Mouse (Mus musculus) CH12F3 (cell line): ENCODE measurements around the gene Cacna2d3.

Source experiments
- in situ Hi-C: fragments of 300-500 bp; cut with MboI; formaldehyde crosslinking; loops from 2 replicates; pipeline ENCODE4 v1.14.3; 2020; ENCODE audit warnings: low sequenced_read_pairs

Cacna2d3 gene

GRCm38 (mm10) chr14:29721488-29722385 is at the start of gene Cacna2d3:
Gene Cacna2d3, minus strand, starts transcription at chr14:29721864.
- in situ Hi-C loops = no loop called here

- in situ Hi-C loops = no loop called here
Measured at GRCm38 (mm10) chr14:29769486-29769885, 47.8 kb upstream of the Cacna2d3 start.

- in situ Hi-C loops = no loop called here
Measured at GRCm38 (mm10) chr14:29752876-29753275, 31.2 kb upstream of the Cacna2d3 start.

- in situ Hi-C loops = no loop called here
Measured at GRCm38 (mm10) chr14:29738751-29739150, 17.1 kb upstream of the Cacna2d3 start.

- in situ Hi-C loops = no loop called here
Measured at GRCm38 (mm10) chr14:29730256-29730655, 8.6 kb upstream of the Cacna2d3 start.

- in situ Hi-C loops = no loop called here
Measured at GRCm38 (mm10) chr14:29729009-29729408, 7.3 kb upstream of the Cacna2d3 start.

GRCm38 (mm10) chr14:29727596-29727995 is 5.9 kb upstream of the Cacna2d3 start:
- in situ Hi-C loops = no loop called here

GRCm38 (mm10) chr14:29723267-29723666 is 1.6 kb upstream of the Cacna2d3 start:
- in situ Hi-C loops = no loop called here

- in situ Hi-C loops = no loop called here
Measured at GRCm38 (mm10) chr14:29722386-29723221, 940 bp upstream of the Cacna2d3 start.

- in situ Hi-C loops = no loop called here
Measured at GRCm38 (mm10) chr14:29721131-29721487, 555 bp downstream of the Cacna2d3 start.

- in situ Hi-C loops = no loop called here
Measured at GRCm38 (mm10) chr14:29720334-29720911, 1.2 kb downstream of the Cacna2d3 start.

GRCm38 (mm10) chr14:29712621-29713020 is 9.0 kb downstream of the Cacna2d3 start:
- in situ Hi-C loops = no loop called here

GRCm38 (mm10) chr14:29707561-29708335 is 13.9 kb downstream of the Cacna2d3 start:
- in situ Hi-C loops = no loop called here

GRCm38 (mm10) chr14:29702762-29703161 is 18.9 kb downstream of the Cacna2d3 start:
- in situ Hi-C loops = no loop called here

GRCm38 (mm10) chr14:29696131-29696530 is 25.5 kb downstream of the Cacna2d3 start:
- in situ Hi-C loops = no loop called here

GRCm38 (mm10) chr14:29672436-29673050 is 49.1 kb downstream of the Cacna2d3 start:
- in situ Hi-C loops = no loop called here

- in situ Hi-C loops = no loop called here
Measured at GRCm38 (mm10) chr14:29669826-29670225, 51.8 kb downstream of the Cacna2d3 start.

- in situ Hi-C loops = no loop called here
Measured at GRCm38 (mm10) chr14:29657006-29657405, 64.7 kb downstream of the Cacna2d3 start.

GRCm38 (mm10) chr14:29650591-29650990 is 71.1 kb downstream of the Cacna2d3 start:
- in situ Hi-C loops = no loop called here

GRCm38 (mm10) chr14:29648721-29649120 is 72.9 kb downstream of the Cacna2d3 start:
- in situ Hi-C loops = no loop called here
